Mouse (Mus musculus): ENCODE data around the gene Tmem220.

Gene Tmem220

DNA sequence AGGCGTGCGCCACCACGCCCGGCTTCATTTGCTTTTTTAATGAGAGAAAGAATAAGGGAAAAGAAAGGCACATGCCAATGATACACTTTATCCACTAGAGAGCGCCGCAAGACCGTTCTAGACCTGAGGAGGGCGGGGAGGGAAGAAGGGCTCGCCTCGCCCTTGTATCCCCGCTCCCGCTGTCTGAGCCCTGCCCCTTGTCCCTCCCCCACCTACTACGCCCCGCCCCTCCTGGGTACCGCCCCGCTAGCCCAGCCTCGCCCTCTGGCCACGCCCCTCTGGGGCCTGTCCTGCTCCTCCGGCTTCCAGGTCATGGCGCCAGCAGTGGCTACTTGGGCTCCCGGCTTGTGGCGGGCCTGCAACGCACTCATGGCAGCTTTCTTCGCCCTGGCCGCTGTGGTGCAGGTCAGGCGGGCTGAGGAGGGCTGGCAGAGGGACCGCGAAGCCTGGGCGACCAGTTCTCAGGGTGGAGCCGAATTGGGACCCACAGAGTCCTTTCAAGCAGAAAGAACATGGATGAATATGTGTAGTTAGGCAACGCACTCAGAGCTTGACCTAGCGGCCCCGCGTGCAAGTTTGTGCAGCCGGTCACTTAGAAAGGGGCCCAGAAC lies at the start of gene Tmem220:
Gene Tmem220 (plus strand): TSS at position 288 of the 611 bp plus-strand sequence.
- DNase-seq (ENCODE audit: low spot score) = peak; percentile 74

DNA sequence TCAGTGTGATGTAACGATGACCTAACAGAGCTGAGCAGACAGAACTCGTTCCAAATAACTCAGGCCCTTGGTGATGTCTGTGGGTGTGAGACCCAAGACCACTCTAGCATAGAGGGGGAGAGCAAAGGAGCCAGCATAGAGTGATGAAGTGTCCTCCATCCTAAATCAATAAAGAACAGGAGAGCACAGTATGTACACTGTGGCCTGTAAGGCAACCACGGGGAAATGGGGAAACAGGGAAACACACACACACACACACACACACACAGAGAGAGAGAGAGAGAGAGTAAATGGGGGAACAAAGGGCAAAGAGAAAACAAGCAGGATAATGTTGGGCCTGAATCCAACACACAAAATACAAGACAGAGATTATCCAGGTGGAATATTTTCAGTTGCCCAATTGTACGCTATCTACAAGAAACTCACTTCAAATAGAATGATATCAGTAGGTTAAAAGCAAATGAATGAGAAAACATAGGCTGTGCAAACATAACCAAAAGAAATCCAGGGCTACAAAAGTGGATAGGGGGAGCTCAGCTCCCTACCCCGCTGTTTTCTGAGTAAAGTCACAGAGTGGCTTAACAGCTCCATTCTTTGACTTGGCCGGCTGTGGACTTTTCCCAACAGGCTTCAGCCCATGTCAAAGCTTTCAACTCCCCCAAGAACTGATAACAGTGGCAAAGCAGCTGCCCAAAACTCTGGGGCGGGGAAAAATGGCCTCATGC lies 49.2 kb upstream of the Tmem220 start:
- no peak for DNase-seq (ENCODE audit: low spot score)

DNA sequence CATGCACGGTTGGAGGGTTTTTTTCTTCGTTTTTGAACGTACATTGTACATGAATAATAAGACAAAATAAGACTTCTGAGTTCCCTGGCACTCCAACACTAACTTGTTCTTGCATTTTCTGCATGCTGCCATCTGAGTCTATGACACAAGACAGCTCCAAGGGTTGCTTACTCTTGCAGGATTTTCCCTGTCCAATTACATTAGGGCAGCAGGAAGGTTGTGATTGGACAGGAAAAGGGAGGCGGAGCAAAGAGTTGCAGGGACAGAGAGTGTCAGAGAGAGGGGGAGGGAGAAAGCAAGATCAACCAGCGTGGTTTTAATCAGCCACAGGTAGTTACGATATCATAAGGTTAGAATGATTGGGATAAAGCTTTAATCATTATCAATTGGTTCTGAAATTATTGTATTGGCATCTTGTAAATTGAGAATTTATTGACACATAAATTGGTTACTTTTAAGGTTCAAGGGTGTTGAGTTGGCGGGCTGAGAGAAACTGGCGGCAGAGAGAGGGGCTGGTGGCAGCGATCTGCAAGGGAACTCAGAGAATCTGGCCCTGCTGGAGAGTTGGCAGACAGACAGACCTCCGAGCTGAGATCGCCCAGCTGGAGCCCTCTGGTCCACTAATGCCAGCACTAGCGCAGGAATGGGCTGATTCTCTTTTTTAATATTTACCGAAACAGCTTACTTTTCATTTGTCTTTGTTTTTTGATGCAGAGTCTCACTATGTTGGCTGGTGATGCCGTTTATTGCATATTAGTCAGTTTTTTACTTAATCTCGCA lies 43.4 kb upstream of the Tmem220 start:
- no peak for DNase-seq (ENCODE audit: low spot score)

DNA sequence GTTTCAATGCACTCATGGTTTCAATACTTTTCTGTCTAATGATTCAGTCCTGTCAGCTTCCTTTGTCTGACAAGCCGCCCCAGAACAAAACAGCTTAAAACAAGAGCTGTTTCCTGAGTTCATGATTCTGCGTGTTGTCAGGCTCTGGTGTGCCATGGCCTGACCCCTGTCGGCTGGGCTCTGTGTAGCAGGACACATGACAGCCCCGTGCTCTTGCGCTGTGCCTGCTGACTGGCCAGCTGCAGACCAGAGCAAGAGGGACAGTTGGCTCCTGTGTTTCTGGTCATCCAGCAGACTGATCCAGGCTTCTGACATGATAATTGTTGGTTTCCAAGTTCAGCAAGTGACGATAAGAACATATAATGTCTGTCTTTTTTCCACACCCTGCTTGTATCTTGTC lies 42.2 kb upstream of the Tmem220 start:
- no peak for DNase-seq (ENCODE audit: low spot score)

DNA sequence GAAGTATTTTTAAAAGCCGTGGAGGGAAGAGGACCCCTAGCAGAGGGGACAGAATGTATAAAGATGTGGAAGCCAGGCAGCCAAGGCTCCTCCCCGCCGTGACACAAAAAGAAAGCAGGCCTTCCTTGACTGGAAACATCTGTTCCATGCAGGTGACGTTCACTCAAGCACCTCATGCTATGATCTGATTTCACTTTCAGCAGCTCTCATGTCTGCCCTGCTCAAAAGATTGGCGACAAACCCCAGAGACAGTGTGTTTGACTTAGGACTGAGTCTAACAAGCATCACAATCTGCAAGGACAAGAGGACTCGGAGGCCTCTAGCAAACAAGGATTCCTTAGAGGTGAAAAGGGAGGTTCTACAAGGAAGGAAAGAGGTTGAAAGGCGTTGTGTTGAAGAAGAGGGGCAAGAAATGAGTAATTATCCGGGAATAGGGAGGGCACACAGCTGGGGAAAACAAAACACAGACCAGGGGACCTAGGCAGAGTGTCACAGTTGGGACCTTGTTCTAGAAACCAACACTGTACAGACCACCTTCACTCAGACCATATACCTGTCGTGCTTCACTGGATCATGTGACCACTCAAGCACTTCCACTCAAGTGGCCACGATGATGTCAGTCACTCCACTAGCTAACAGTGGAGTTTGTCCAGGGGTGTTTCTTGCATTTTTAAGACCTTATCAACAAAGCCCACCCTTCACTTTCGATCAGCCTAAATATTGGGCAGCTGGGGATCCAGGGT lies 41.4 kb upstream of the Tmem220 start:
- no peak for DNase-seq (ENCODE audit: low spot score)

DNA sequence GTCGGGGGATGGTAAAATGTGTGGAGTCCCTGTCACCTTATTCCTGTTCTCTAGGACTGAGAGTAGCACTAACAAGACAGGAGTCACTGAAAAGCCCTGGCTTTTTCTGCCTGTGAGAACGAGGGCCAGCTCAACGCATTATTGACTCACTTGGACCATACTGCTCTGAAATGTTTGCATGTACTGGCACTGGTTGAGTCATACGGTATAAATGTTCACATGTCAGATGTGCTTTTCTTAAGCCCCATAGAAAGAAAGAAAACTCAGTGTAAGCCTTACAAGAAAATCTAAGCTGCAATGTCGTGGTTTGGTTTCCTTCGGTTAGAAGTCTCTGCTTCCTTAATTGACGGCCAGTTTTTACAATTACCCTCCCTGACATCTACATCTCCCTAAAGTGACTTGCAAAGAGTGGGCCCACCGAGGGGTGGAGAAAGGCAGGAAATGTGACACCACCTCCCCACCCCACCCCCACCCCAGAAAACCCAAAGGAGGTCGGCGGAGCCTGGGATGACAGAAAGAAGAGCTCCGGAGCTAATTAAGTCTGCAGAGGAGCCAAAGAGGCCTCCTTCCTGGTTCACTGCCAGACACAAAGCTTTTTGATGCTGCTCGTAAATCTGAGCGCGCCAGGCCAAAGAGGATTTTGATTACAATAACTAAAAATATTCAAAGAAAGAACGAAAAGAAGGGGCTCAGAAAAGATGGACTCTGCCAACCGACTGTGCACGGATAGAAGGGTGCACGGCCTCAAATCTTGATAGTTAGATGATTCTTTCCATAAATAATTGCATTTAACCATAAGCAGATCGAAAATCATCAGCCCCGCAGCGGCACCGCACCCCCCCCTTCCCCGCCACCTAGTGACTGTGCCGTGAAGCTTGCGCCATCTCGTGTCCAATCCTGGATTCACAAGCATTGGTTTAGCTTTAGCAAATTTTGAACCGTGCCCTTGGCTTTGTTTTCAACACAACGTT lies 40.5 kb upstream of the Tmem220 start:
- peak; percentile 38 for DNase-seq (ENCODE audit: low spot score)

DNA sequence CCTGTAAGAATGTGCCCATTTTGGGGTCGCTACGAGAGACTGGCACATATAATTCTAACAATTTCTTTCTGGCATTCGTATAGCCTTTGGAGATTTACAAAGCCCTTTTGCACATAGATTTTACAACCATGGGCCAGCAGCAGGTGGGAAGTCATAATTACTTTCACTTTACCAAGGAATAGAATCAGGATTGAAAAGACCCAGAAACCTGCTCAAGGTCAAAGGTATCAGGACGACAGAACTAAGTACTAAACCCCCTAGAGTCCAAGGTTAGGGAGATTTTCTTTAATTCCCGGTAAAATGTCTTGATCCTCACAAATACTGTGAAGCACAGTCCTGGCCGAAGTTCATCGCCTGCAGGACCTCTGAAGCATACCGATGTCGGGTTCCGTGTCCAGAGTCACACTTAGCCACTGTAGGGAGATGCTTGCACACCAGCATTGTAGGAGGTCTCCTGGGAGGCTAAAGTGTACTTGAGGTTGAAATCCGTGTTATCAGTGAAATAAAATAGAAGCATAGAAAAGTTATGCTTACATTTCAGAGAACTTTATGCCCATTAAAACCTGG lies 39.7 kb upstream of the Tmem220 start:
- DNase-seq (ENCODE audit: low spot score) = no peak

DNA sequence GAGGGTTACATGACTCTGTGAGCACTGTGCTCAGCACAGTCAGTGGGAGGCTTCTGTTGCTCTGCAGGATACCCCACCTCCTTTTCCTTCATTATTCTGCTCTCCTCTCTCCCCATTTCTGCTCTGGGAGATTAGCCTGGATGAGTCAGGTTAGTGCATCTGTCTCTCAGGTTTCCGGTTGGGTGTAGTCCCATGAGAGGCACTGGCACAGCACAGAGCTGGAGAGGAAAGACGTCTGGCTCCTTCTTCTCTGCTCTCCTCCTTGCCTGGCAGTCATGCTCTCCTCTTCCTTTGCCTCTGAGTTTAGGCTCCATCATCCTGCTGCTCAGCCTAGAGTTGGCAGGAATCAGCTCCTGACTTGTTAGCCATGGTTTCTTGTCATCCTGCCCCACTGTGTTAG lies 32.8 kb upstream of the Tmem220 start:
- no peak for DNase-seq (ENCODE audit: low spot score)

DNA sequence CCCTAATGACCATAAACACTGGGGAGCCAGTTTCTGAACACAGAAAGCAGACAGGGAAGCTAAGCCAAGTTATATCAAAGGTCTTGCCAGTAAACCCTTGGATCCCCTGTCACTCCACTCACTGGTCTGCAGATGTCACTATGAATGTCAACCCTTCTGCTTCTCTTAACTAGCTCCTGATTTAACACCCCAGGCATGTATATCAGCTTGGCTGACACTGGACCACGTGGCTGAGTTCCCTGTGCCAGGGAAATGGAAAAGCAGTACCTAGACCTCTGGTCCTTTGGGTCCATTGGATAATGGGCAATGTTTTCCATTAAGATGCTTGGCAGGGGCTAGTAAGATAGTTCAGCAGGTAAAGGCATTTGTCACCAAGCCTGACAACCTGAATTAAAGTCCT lies 31.3 kb upstream of the Tmem220 start:
- no peak for DNase-seq (ENCODE audit: low spot score)

DNA sequence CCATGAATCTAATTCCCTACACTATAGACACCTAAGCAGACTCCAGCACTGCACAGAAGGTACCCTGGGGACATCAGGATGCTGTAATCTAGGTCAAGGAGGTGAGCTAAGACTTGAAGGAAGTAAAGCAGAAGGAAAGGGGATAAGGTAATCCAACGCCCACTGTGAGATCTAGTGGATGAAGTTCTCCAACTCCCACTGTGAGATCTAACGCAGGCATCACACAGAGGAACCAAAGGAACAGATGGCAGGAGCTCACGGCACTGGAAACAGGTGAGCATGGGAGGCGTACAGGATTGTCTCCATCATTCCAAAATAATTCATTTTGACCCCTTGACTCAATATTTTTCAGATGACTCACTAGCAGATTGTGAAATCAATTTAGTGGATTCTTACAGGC lies 28.5 kb upstream of the Tmem220 start:
- no peak for DNase-seq (ENCODE audit: low spot score)

DNA sequence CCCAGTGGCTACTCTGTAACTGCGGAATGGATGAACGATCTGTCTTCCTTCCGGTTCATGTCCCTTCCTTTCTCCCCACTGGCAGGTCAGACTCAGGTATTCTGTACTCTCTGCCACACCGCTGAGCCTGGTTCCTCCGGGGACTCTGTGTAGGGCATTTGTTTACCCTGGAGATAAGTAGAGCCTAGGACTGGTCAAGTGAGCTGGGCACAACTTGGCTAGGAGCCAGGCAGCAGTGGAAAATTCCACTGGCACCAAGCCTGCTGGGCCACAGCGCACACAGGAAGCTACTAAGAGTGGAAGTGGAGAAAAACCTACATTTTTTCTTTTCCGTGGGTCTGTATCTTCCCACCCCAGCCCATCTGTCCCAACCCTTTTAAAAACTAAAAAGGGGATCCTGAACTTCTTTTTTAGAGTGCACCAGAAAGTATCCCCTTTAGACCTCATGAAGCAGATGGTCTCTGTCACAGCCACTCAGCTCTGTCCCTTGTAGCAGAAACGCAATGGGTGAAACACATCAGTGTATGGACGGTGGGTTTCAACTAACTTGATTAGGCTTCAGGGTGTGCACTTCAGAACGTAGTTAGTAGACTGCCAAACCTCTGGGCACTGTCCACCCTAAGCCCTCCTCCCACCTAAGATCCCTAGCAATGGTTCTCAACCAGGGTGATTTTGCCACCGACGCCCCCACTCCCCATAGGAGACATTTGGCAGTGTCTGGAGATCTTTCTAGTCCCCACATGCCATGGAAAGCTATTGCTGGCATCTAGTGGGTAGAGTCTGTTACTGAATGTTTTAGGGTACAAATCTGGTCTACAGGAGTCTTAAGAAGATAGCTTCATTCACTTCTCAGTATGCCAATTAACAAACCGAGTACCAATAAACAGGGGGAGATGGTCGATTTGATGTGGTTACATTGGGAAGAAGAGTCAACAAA lies 26.2 kb upstream of the Tmem220 start:
- no peak for DNase-seq (ENCODE audit: low spot score)

DNA sequence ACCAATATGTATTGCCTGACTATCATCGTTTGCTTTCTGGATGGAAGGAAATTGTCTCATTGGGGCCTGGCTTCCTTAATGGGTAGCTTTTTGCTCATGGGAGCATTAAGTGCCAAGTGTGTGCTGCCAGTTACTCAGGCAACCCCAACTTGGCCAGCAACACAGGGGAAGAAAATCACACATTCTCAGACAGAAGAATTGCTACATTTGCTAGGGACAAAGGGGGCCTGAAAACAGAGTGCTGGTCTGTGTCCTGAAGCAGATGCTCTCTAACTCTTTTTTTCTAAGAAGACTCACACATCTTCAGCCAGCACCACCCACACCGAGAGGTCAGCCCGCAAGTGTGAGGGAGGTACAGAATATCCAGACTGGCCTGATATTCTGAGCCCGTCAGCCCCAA lies 24.3 kb upstream of the Tmem220 start:
- DNase-seq (ENCODE audit: low spot score) = no peak

DNA sequence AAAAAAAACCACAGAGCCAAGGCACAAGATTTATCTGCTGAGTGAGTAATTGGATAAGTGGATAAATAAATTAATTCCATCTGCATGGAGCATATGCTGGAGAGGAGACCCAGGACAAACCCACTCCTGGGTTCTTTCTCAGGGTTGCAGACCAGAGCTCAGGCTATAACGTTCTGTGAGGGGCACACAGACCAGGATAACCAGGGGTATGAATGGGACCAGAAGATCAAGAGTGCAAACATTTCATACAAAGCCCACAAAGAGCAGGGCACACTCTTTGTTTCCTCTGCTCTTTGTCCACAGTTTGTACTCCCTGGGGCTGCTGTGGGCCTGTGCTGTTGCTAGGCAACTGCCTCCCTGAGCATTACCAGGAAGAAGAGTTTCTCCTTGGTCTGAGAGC lies 23.2 kb upstream of the Tmem220 start:
- no peak for DNase-seq (ENCODE audit: low spot score)

DNA sequence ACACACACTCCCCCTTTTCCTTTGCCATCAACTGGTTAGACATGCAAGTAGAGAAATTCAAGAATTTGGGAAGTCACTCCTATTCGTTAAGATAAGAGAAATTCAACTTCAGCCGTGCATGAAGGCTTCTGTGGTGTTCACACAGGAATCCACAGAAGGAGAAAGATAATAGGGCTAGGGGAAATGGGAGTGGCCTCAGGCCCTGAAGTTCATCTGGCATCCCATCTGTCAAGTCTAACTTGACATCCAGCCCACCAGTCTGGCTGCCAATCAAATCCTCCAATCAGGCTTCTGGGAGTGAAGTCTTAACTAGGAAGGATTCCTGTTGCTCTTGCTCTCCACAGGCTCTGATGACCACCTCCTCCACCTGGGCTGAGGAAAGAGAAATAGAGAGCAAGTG lies 22.0 kb upstream of the Tmem220 start:
- no peak for DNase-seq (ENCODE audit: low spot score)

DNA sequence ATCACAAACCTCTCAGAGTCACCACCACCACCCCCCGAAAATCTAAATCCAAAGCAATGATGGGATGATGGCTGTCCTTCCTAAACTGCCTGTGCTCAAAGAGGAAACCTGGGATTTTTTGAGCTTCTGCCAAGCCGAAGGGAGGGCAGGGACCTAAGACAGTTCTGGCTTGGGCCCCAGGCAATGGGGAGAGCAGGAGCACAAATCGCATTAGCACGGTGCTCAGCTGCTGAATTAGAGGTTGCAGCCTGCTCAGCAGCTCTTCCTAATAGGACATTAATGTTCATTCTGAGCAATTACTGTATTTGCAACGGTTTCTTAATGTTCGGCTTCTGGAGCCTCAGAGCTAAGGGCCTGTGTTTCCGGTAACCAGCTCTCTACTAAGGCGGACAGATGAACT lies 17.0 kb upstream of the Tmem220 start:
- DNase-seq (ENCODE audit: low spot score) = no peak

DNA sequence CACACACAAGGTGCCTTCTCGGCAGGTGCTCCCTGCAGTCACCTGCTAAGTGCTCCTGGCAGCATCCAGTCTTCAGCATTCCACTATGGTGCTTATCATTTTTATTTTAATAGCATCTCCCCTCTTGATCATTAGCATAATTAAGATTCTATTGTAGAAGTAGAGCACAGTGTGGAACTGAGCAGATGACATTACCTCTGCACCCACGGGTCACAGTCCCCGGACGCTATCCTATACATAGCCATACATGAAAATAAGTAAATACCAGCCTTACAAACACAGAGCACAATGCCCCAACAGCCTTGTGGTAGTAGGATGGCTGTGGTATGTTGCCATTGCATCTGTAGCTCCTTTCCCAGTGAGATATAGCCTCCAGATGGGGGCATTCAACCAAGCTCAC lies 16.4 kb upstream of the Tmem220 start:
- DNase-seq (ENCODE audit: low spot score) = no peak

DNA sequence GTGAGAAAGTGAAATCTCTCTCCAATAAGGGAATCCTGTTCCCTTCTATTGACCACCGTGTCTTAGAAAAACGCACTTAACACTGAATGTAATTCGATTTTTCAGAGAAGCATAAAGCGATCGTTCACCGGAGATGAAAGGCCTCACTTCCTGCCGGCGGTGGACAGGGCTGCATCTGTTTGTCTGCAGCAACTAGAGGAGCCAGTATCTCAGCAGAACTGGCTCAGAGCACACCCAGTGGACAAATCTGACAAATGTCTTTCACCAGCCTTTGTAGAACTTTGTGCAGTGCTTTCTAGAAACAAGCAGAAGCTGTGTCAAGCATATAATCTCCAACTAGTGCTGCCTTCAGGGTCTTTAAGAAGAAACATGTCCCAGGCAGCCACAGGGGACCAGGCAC lies 14.5 kb upstream of the Tmem220 start:
- no peak for DNase-seq (ENCODE audit: low spot score)

DNA sequence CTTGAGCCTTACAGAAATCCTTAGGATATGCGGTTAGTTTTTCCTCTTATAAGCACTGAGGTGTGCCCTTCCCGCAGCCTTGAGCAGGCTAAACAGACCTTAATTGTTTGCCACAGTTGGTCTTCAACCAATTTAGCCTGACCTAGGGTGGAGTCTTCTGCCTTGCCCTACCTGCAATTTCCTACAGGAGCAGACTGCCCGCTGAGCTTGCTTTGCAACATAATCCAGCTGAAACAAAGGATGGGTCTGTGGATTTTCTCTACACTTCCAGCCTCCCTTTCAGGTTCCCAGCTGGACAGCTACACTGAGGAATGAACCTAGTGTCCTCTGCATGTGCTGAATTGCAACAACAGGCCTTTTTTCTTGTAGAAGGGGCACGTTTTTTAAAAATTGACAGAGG lies 13.3 kb upstream of the Tmem220 start:
- no peak for DNase-seq (ENCODE audit: low spot score)

DNA sequence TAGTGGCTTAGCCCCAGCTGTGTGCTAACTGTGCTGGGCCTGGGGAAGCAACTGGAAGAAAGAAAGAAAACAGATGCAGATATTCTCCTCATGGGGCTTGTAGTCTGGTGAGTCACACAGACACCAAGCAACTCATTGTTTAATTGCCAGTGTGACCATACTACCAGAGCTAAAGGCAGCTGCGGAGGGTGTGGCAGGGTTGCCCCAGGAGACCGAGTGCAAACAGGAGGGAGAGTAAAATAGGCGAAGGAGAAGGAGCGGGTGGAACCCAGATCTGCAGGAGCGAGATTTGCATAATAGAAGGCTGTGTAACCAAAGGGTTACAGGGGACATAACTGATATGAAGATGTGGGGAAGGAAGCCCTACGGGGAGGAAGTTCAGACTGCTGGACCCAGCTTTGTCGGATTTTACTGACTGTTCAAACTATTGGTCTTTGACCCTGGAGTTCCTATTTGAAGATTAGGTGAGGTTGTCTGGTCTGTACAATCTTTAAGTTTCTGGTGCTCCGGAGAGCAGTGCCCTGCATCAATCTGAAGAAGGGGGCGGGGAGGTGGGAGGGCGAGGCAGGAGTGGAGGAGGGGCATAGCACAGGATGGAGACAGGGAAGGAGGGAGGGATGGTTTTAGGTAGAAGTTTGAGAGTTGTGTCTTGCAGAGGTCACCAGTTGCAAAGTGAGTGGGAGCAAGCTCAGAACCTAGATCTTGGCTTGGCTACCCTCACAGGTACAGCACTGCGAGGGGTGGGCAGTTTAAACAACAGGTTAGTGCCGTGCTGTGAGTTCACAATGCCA lies 7.0 kb upstream of the Tmem220 start:
- DNase-seq (ENCODE audit: low spot score) = no peak
